ENCODE assay signal across 8 mouse cellular contexts in genomic region chr1:180283813-180284768, GRCm38 (mm10). TPM values are rescaled to one million over a fixed set of nuclear protein-coding genes. Genes with fewer than 3 reads are reported as not detected.
DNase-seq lines count a peak whose midpoint lies in the region; ATAC-seq and TF ChIP-seq lines count a peak whose summit lies in the region.

No protein-coding gene starts in this region.

- no peak overlapping the region for H3K9ac ChIP-seq in forebrain, embryonic 16.5 days (replicated peaks; ENCODE audit: low read depth, low read length)

- H3K27ac ChIP-seq in gastrocnemius, adult 2 months, result peak overlapping the region; percentile 46; the same call in 1 of the 2 replicates
- no peak overlapping the region for H3K27ac ChIP-seq in forebrain, embryonic 16.5 days (ENCODE audit: low read length)

- ATAC-seq in forebrain, embryonic 16.5 days, result peak; percentile 49; the same call in 1 of the 2 replicates

- no peaks in the 10 kb centered on the region for H3K27me3 ChIP-seq in forebrain, embryonic 16.5 days (replicated peaks; ENCODE audit: control insufficient read depth, insufficient read depth, low read length)

- no peak overlapping the region for H3K4me3 ChIP-seq in gastrocnemius, adult 2 months
- no peak overlapping the region for H3K4me3 ChIP-seq in forebrain, embryonic 16.5 days (replicated peaks; ENCODE audit: low read length)

- DNase-seq in gastrocnemius, adult 2 months, result no peak
- no peak for DNase-seq in gastrocnemius, postnatal 36 days
- DNase-seq in WW6 (ENCODE audit: low read depth, low spot score) (peak; percentile 45), adipocyte (ENCODE audit: low spot score) (no peak)
- DNase-seq in kidney, postnatal 14 days, result peak; percentile 74
- peak; percentile 51 for DNase-seq in retina, postnatal 1 day
- no peak for DNase-seq in thymus, postnatal 14 days

- peak; percentile 6; the same call in 1 of the 2 replicates for TF ChIP-seq CTCF in gastrocnemius, adult 2 months (IDR thresholded peaks at IDR 0.05)

- H3K4me1 ChIP-seq in forebrain, embryonic 16.5 days (replicated peaks; ENCODE audit: control insufficient read depth, insufficient read depth, low read length), result peaks cover 6% of the 10 kb centered on the region; the same call in 1 of the 2 replicates

- no peaks in the 10 kb centered on the region for H3K36me3 ChIP-seq in forebrain, embryonic 16.5 days (ENCODE audit: control insufficient read depth, insufficient read depth)

- H3K4me2 ChIP-seq in forebrain, embryonic 16.5 days (ENCODE audit: low read length), result no peak overlapping the region

- 25% methylated on average over 16 of the region's 16 CpGs for WGBS in forebrain, embryonic 16.5 days

- intact Hi-C loops in gastrocnemius, adult 2 months (cut with DNase I), result no loop called here
- intact Hi-C loops in gastrocnemius, postnatal 36 days (cut with DNase I), result no loop called here

- H3K9me3 ChIP-seq in forebrain, embryonic 16.5 days (ENCODE audit: control insufficient read depth, low read length), result no peaks in the 10 kb centered on the region

RNA-seq across cellular contexts. Expression of gene Psen2, which starts 20.9 kb away (rescaled TPM):
- 1 to 10 TPM; 7.8 to 9.5 TPM for total RNA-seq in gastrocnemius, adult 2 months (2021)
- total RNA-seq in gastrocnemius, postnatal 36 days (2021), result 1 to 10 TPM; 7.9 to 8.0 TPM
- polyA plus RNA-seq in forebrain, embryonic 16.5 days (2015; fragmentation: Nextera tagmentation; extraction: Ambion mirVana), result 11.5 and 14.7 TPM in 2 replicates

RNA-seq across cellular contexts. Expression of gene Itpkb, which starts 46.2 kb away (rescaled TPM):
- 10 to 100 TPM; 14.7 to 22.7 TPM for total RNA-seq in gastrocnemius, adult 2 months (2021)
- total RNA-seq in gastrocnemius, postnatal 36 days (2021), result 10 to 100 TPM; 16.0 to 18.2 TPM
- polyA plus RNA-seq in forebrain, embryonic 16.5 days (2015; fragmentation: Nextera tagmentation; extraction: Ambion mirVana), result 2.0 and 2.4 TPM in 2 replicates

Comparison
In these comparisons a context has a peak if more than half of its experiments do, and no peak if none do; other contexts are left out.
1. DNase-seq: peak in WW6 (single experiment), kidney, postnatal 14 days (single experiment) and retina, postnatal 1 day (single experiment); none in gastrocnemius, adult 2 months (single experiment), gastrocnemius, postnatal 36 days (0 of 2), adipocyte (single experiment) and thymus, postnatal 14 days (single experiment).